Mouse (Mus musculus): ENCODE measurements around the gene Trim46.
"Not testable (repeated sequence)": the region's sequence is repeated elsewhere in the genome, so short reads cannot be mapped to it uniquely, and the experiment has no call there.

Trim46 gene

GRCm38 (mm10) chr3:89232614-89233013 is 13.5 kb downstream of the Trim46 start:
- no peak for DNase-seq (ENCODE audit: low spot score)

- no peak for DNase-seq (ENCODE audit: low spot score)
Measured at GRCm38 (mm10) chr3:89231772-89232275, 14.3 kb downstream of the Trim46 start.

GRCm38 (mm10) chr3:89231345-89231744 is 14.8 kb downstream of the Trim46 start:
- no peak for DNase-seq (ENCODE audit: low spot score)

GRCm38 (mm10) chr3:89230561-89230960 is 15.5 kb downstream of the Trim46 start:
- DNase-seq (ENCODE audit: low spot score): no peak

GRCm38 (mm10) chr3:89229276-89229675 is 16.8 kb downstream of the Trim46 start:
- DNase-seq (ENCODE audit: low spot score): no peak

- DNase-seq (ENCODE audit: low spot score): no peak
Measured at GRCm38 (mm10) chr3:89228836-89229235, 17.3 kb downstream of the Trim46 start, which contains the start of gene Muc1. Gene Muc1 (plus strand): TSS chr3:89229057.

GRCm38 (mm10) chr3:89228180-89228549 is 17.9 kb downstream of the Trim46 start:
- peak; percentile 88 for DNase-seq (ENCODE audit: low spot score)

- DNase-seq (ENCODE audit: low spot score): peak; percentile 56
Measured at GRCm38 (mm10) chr3:89227307-89228179, 18.6 kb downstream of the Trim46 start.

- DNase-seq (ENCODE audit: low spot score): no peak
Measured at GRCm38 (mm10) chr3:89226900-89227299, 19.2 kb downstream of the Trim46 start, which contains the start of gene Mtx1. Gene Mtx1 (minus strand): TSS chr3:89227088.

GRCm38 (mm10) chr3:89226361-89226760 is 19.7 kb downstream of the Trim46 start:
- no peak for DNase-seq (ENCODE audit: low spot score)

- DNase-seq (ENCODE audit: low spot score): no peak
Measured at GRCm38 (mm10) chr3:89225918-89226317, 20.2 kb downstream of the Trim46 start.

GRCm38 (mm10) chr3:89225321-89225815 is 20.7 kb downstream of the Trim46 start:
- no peak for DNase-seq (ENCODE audit: low spot score)

GRCm38 (mm10) chr3:89224796-89225195 is 21.3 kb downstream of the Trim46 start:
- no peak for DNase-seq (ENCODE audit: low spot score)

- DNase-seq (ENCODE audit: low spot score): no peak
Measured at GRCm38 (mm10) chr3:89221167-89221566, 24.9 kb downstream of the Trim46 start.

GRCm38 (mm10) chr3:89219546-89219945 is 26.6 kb downstream of the Trim46 start:
- DNase-seq (ENCODE audit: low spot score): no peak

GRCm38 (mm10) chr3:89218271-89218670 is 27.8 kb downstream of the Trim46 start:
- no peak for DNase-seq (ENCODE audit: low spot score)

- DNase-seq (ENCODE audit: low spot score): not testable (repeated sequence)
Measured at GRCm38 (mm10) chr3:89216407-89216806, 29.7 kb downstream of the Trim46 start.

GRCm38 (mm10) chr3:89215853-89216252 is 30.3 kb downstream of the Trim46 start:
- DNase-seq (ENCODE audit: low spot score): peak; percentile 88

- no peak for DNase-seq (ENCODE audit: low spot score)
Measured at GRCm38 (mm10) chr3:89214681-89215411, 31.3 kb downstream of the Trim46 start, which contains the start of gene Thbs3. Gene Thbs3 (plus strand): TSS chr3:89215180.

- DNase-seq (ENCODE audit: low spot score): peak; percentile 89
Measured at GRCm38 (mm10) chr3:89213803-89214530, 32.1 kb downstream of the Trim46 start.

GRCm38 (mm10) chr3:89210731-89211130 is 35.4 kb downstream of the Trim46 start:
- DNase-seq (ENCODE audit: low spot score): no peak

GRCm38 (mm10) chr3:89210162-89210561 is 35.9 kb downstream of the Trim46 start:
- no peak for DNase-seq (ENCODE audit: low spot score)
